Mouse (Mus musculus): Measurements from ENCODE around the gene Ugt2a1. TPM values are rescaled to one million over a fixed set of nuclear protein-coding genes. Genes with fewer than 3 reads are reported as not detected.

Ugt2a1 gene
- not detected in 2 replicates for polyA plus RNA-seq (2012; rRNA removed)

GRCm38 (mm10) chr5:87490771-87491170 is at the start of gene Ugt2a1:
Gene Ugt2a1, minus strand, starts transcription at chr5:87490871.

GRCm38 (mm10) chr5:87538111-87538510 is 47.4 kb upstream of the Ugt2a1 start, which contains the start of gene Sult1b1:
Gene Sult1b1, minus strand, starts transcription at chr5:87538195.

GRCm38 (mm10) chr5:87486706-87487105 is 4.0 kb downstream of the Ugt2a1 start, which contains the start of gene Gm43638:
Gene Gm43638, minus strand, starts transcription at chr5:87486806.

GRCm38 (mm10) chr5:87482160-87482559 is 8.5 kb downstream of the Ugt2a1 start, which contains the start of gene Ugt2a2:
Gene Ugt2a2, minus strand, starts transcription at chr5:87482260.

GRCm38 (mm10) chr5:87424041-87424440 is 66.6 kb downstream of the Ugt2a1 start, which contains the start of gene Ugt2b38:
Gene Ugt2b38, minus strand, starts transcription at chr5:87424203.

Other genes starting within 250 kb of the Ugt2a1 start
- gene Ugt2b37, start 236.1 kb downstream of the Ugt2a1 start, polyA plus RNA-seq (2012; rRNA removed): not detected in 2 replicates
- not detected in 2 replicates for gene Ugt2a3, start 153.7 kb downstream of the Ugt2a1 start, polyA plus RNA-seq (2012; rRNA removed)
- not detected in 2 replicates for gene Ugt2b38, start 66.7 kb downstream of the Ugt2a1 start, polyA plus RNA-seq (2012; rRNA removed)
- not detected in 2 replicates for gene Ugt2a2, start 8.6 kb downstream of the Ugt2a1 start, polyA plus RNA-seq (2012; rRNA removed)
- gene Gm43638, start 4.1 kb downstream of the Ugt2a1 start, polyA plus RNA-seq (2012; rRNA removed): not detected in 2 replicates
- not detected in 2 replicates for gene Sult1b1, start 47.3 kb upstream of the Ugt2a1 start, polyA plus RNA-seq (2012; rRNA removed)
- gene Sult1d1, start 78.2 kb upstream of the Ugt2a1 start, polyA plus RNA-seq (2012; rRNA removed): 0.07 TPM in 1 of 2 replicates, not detected in the other
- gene Sult1e1, start 100.7 kb upstream of the Ugt2a1 start, polyA plus RNA-seq (2012; rRNA removed): not detected in 2 replicates
- not detected in 2 replicates for gene Csn1s1, start 175.3 kb upstream of the Ugt2a1 start, polyA plus RNA-seq (2012; rRNA removed)
- not detected in 2 replicates for gene Csn2, start 208.8 kb upstream of the Ugt2a1 start, polyA plus RNA-seq (2012; rRNA removed)

Data from ovary, adult 2 months (tissue).